Mouse (Mus musculus) embryonic facial prominence, embryonic 11.5 days (tissue): ENCODE measurements at regions not wholly inside any gene's neighbourhood (a gene's known extent, or its start where the extent isn't known, plus 50 kb on each side); places are given as distances from the start of the nearest gene placed in this dataset.

ENCODE experiments used
- ATAC-seq: fragments of 200-750 bp; cut with Nextera tagmentation; replicated peaks from 2 replicates; pipeline ENCODE4 v1.8.0; 2017; ENCODE audit warnings: low read depth; ENCODE audit not compliant: insufficient number of reproducible peaks, low FRiP score, low TSS enrichment
- DNase-seq: peaks from one replicate; pipeline ENCODE4 v3.0.0-alpha.2; 2015; ENCODE audit warnings: low spot score
- H3K27ac ChIP-seq: fragments of 300-500 bp; sonication (generic); replicated peaks from 2 replicates; pipeline ENCODE4 v1.5.1; 2014; ENCODE audit warnings: mild to moderate bottlenecking, low read depth, low read length, control low read depth
- H3K27me3 ChIP-seq: fragments of 300-500 bp; sonication (generic); 2 replicates; pipeline ENCODE4 v1.6.1; 2014; ENCODE audit warnings: mild to moderate bottlenecking, low read length, moderate library complexity, mixed read lengths; ENCODE audit not compliant: control insufficient read depth, insufficient read depth
- H3K36me3 ChIP-seq: fragments of 300-500 bp; sonication (generic); replicated peaks from 2 replicates; pipeline ENCODE4 v1.6.1; 2014; ENCODE audit warnings: low read depth, mild to moderate bottlenecking, low read length, moderate library complexity, mixed read lengths; ENCODE audit not compliant: control insufficient read depth, insufficient read depth
- H3K4me1 ChIP-seq: fragments of 300-500 bp; sonication (generic); 2 replicates; pipeline ENCODE4 v1.6.1; 2014; ENCODE audit warnings: low read length, mixed read lengths; ENCODE audit not compliant: control insufficient read depth, insufficient read depth
- H3K4me2 ChIP-seq: fragments of 300-500 bp; sonication (generic); 2 replicates; pipeline ENCODE4 v1.6.1; 2014; ENCODE audit warnings: low read depth, mild to moderate bottlenecking, control low read depth, low read length, moderate library complexity
- H3K4me3 ChIP-seq: fragments of 300-500 bp; sonication (generic); 2 replicates; pipeline ENCODE4 v1.5.1; 2014; ENCODE audit warnings: low read depth, low read length, control low read depth
- H3K9ac ChIP-seq: fragments of 300-500 bp; sonication (generic); replicated peaks from 2 replicates; pipeline ENCODE4 v1.6.1; 2014; ENCODE audit warnings: mild to moderate bottlenecking, control low read depth, low read length
- H3K9me3 ChIP-seq: fragments of 300-500 bp; sonication (generic); replicated peaks from 2 replicates; pipeline ENCODE4 v1.6.1; 2016; ENCODE audit warnings: mild to moderate bottlenecking, low read length, inconsistent platforms, mixed read lengths; ENCODE audit not compliant: control insufficient read depth
- WGBS: fragments of 180-500 bp; shearing (Covaris S2); extraction: QIAGEN DNeasy Blood & Tissue Kit; methylation state at CpG from one replicate; pipeline ENCODE4 v1.1.7; 2014; 5-methylcytosine and 5-hydroxymethylcytosine counted together

DNA sequence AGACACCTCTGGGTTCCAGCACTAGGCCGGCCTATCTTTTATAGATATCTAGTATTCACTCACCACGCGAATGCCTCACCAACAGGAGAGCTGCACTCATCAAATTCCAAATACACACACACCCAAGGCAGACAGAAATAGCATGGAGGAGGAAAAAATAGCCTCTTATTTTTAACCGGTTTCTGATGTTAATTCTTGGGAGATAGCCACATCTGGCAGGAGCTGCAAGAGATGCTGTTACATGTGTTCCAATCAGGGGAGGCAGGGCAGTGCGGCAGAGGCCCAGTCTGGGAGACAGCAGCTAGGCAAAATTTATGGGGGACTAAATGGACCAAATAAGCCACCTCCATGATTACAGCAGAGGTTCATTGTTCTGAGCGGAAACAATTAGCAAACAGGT is 419.0 kb upstream of the Kazn start:
- Histone ChIP-seq H3K4me1 (no peaks in the 10 kb centered on the region), H3K36me3 (no peaks in the 10 kb centered on the region), H3K9me3 (no peaks in the 10 kb centered on the region), H3K9ac (no peak overlapping the region), H3K27me3 (no peaks in the 10 kb centered on the region), H3K27ac (no peak overlapping the region), H3K4me3 (no peak overlapping the region), H3K4me2 (no peak overlapping the region)
- no peak for DNase-seq
- ATAC-seq: no peak
- WGBS: 83% methylated on average over 6 of the region's 6 CpGs

DNA sequence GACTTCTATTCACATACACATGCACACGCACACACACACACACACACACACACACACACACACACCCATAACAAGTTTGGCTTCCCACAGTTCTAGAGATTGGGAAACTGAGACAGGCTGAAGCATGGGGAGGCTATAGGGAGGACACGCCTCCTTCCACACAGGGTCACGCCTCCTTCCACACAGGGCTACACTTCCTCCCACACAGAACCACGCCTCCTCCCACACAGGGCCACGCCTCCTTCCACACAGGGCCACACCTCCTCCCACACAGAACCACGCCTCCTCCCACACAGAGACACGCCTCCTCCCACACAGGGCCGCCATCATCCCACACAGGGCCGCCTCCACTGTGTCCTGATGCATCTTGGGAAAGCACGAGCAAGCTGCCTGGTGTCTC is 401.9 kb upstream of the Kazn start:
- H3K4me2 ChIP-seq: no peak overlapping the region
- H3K4me3 ChIP-seq: no peak overlapping the region
- ATAC-seq (peak; percentile 34; the same call in 1 of the 2 replicates), DNase-seq (no peak)
- H3K9me3 ChIP-seq: no peaks in the 10 kb centered on the region
- no peaks in the 10 kb centered on the region for H3K27me3 ChIP-seq
- no peaks in the 10 kb centered on the region for H3K36me3 ChIP-seq
- no peak overlapping the region for H3K9ac ChIP-seq
- no peak overlapping the region for H3K27ac ChIP-seq
- H3K4me1 ChIP-seq: no peaks in the 10 kb centered on the region
- 94% methylated on average over 10 of the region's 10 CpGs for WGBS

DNA sequence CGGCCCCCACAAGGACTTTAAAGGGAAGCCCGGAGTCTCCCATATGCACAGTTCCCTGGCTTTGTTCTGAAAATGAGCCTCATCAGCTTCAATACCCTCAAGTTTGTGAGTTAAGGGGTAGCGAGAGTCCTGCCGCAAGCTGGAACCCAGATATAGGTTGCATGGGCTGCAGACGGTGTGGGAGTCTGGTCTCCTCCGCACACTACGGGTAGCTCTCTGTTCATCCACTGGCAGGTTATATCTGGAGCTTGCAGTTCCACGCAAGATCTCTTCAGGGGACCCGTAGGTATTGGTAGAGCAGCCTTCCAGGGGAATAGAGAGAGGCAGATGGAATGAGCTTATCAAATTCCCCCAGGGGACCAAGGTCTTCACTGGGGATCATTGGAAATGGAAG is 400.1 kb upstream of the Kazn start:
- no peaks in the 10 kb centered on the region for H3K36me3 ChIP-seq
- no peak for ATAC-seq
- H3K27me3 ChIP-seq: no peaks in the 10 kb centered on the region
- H3K4me1 ChIP-seq: no peaks in the 10 kb centered on the region
- no peak overlapping the region for H3K4me2 ChIP-seq
- no peak for DNase-seq
- 0 out of 2 replicates have a peak overlapping the region, but pooled peaks have one; percentile 35 for H3K27ac ChIP-seq
- WGBS: 61% methylated on average over 9 of the region's 9 CpGs
- H3K9ac ChIP-seq: peak overlapping the region; percentile 18; the same call in 1 of the 2 replicates
- H3K4me3 ChIP-seq: no peak overlapping the region
- no peaks in the 10 kb centered on the region for H3K9me3 ChIP-seq

DNA sequence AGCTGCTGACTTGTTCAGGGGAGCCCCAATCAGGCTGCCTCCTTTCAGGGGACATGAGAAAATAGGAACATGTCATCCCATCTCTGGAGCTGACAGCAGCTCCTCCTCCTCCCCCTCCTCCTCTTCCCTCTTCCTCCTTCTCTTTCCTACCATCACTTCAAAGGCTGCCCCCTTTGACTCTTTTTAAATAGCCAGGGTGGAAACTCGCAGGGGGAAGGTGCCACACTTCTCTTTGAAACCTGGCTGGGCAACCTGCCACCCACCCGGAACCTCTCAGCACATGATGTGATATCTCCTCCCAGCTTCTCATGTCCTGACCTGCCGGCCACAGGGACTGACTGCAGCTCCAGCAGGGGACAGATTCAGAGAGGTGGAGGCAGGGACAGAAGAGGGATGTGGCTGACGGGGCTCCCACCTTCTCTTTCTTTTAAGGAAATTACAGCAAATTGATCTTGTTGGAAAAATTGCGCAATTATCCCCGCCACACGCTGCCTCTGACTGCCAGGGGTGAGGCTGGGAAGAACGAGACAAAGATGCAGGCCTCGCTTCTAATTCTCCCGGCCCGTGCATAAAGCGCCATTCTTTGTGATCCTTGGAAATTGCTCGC is 399.6 kb upstream of the Kazn start:
- Histone ChIP-seq H3K27me3 (no peaks in the 10 kb centered on the region), H3K4me1 (no peaks in the 10 kb centered on the region), H3K4me2 (no peak overlapping the region), H3K9ac (peak overlapping the region; percentile 18; the same call in 1 of the 2 replicates), H3K36me3 (no peaks in the 10 kb centered on the region), H3K27ac (peak overlapping the region; percentile 35; the same call in 1 of the 2 replicates), H3K4me3 (no peak overlapping the region), H3K9me3 (no peaks in the 10 kb centered on the region)
- 33% methylated on average over 13 of the region's 13 CpGs for WGBS
- ATAC-seq (no peak), DNase-seq (peak; percentile 56)

DNA sequence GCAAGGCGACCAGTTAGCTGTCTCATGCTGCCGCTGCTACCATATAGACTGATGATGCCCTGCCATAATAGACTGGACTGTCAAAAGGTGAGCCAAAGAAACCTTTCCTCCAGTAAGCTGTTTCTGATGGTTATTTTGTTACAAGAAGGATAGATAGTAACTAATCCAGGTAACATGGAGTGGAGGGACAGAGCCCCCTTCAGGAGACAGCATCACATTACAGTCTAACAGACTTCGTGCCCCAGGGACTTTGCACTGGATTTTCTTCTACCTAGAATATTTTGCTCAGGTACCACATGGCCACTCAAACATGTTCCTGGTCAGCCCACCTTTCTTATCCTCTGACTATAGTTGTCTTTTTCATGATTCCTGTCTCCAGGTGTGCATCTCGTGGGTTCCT is 398.9 kb upstream of the Kazn start:
- no peak overlapping the region for H3K9ac ChIP-seq
- H3K27me3 ChIP-seq: no peaks in the 10 kb centered on the region
- ATAC-seq (no peak), DNase-seq (no peak)
- H3K4me2 ChIP-seq: no peak overlapping the region
- no peaks in the 10 kb centered on the region for H3K9me3 ChIP-seq
- 79% methylated on average over 4 of the region's 4 CpGs for WGBS
- H3K4me1 ChIP-seq: no peaks in the 10 kb centered on the region
- no peak overlapping the region for H3K4me3 ChIP-seq
- H3K36me3 ChIP-seq: no peaks in the 10 kb centered on the region
- no peak overlapping the region for H3K27ac ChIP-seq

DNA sequence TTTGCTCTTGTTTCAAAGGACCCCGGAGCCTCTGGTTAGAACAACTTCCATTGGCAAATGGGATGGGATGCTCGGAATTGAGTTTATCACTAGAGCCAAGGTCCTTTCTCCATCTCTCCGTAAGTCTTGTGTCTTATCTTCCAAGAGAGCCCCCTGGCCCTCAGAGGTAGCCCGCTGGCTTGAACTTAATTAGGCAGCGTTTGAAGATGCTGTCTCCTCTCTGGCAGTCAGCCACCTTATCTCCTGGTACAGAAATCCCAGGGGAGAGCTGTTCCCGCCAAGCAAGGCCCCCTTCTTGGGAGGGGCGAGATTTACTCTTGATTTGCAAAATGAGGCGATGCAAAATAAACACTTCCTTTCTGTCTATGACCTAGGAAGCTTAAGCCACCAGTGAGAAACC is 395.2 kb upstream of the Kazn start:
- H3K9me3 ChIP-seq: no peaks in the 10 kb centered on the region
- no peaks in the 10 kb centered on the region for H3K27me3 ChIP-seq
- H3K4me2 ChIP-seq: no peak overlapping the region
- no peaks in the 10 kb centered on the region for H3K36me3 ChIP-seq
- H3K9ac ChIP-seq: no peak overlapping the region
- DNase-seq (no peak), ATAC-seq (no peak)
- H3K27ac ChIP-seq: no peak overlapping the region
- H3K4me3 ChIP-seq: no peak overlapping the region
- no peaks in the 10 kb centered on the region for H3K4me1 ChIP-seq
- WGBS: 73% methylated on average over 8 of the region's 8 CpGs

DNA sequence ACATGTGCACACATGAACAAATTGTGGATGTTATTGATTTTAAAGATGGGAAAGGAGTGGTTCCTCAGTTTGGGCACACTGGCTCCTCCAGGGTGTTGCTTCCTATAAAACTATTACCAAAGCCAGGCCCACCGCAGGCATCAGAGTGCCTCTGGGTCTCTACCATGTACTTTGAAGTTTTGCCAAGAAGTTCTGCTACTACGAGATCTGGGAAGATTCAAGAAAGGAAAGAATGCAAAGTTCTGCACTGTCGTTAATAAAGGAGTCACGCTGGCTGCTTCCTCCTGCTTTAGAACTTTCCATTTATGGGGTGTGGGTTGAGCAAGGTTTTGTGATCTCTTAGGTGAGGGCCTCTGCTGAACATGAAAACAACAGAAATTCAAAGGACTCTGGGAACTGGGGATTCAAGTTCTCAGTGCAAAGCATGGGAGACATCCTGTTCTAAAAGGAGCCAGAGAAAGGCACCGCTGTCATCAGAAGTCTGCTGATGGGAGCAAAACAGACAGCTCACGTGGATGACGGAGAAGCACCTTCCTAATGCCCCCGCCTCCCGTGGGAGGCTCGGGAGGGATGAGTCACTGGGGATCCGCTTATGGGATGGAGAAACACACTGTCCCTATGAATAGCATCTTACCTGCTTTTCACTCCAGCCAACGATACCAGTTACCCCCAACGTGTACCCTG is 394.6 kb upstream of the Kazn start:
- ATAC-seq: no peak
- Histone ChIP-seq H3K36me3 (no peaks in the 10 kb centered on the region), H3K27me3 (no peaks in the 10 kb centered on the region), H3K9ac (no peak overlapping the region), H3K4me3 (no peak overlapping the region), H3K4me1 (no peaks in the 10 kb centered on the region), H3K27ac (no peak overlapping the region), H3K4me2 (no peak overlapping the region), H3K9me3 (no peaks in the 10 kb centered on the region)
- 77% methylated on average over 13 of the region's 13 CpGs for WGBS
- no peak for DNase-seq

DNA sequence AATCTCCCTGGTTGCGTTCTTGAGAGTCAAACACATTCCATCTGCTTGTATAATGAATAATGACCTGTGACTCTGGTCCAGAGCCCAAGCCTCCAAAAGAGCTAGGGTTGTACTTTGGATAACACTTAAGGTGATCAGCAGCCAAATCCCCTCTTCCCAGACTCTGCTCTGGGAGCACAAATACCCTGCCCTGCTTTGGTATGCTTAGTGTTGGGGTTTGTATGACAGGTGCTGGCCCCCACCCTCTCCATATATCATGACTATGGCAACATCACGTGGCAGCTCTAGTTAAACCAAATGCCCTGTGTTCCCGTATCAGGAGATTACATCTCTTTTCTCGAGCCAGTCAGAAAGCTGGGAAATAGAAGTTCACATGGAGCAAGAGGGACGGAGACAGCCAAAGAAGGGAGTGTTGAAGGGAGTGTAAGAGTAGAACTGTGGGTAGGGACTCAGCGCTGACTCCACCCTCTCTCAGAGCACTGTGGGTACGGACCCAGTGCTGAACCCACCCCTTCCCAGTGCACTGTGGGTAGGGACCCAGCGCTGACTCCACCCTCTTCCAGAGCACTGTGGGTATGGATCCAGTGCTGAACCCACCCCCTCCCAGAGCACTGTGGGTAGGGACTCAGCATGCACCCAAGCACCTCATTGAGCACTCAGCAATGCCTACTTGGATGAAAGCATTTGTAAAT is 387.4 kb upstream of the Kazn start:
- no peak for DNase-seq
- H3K4me3 ChIP-seq: no peak overlapping the region
- WGBS: 84% methylated on average over 8 of the region's 8 CpGs
- no peaks in the 10 kb centered on the region for H3K27me3 ChIP-seq
- no peak for ATAC-seq
- H3K9ac ChIP-seq: no peak overlapping the region
- no peak overlapping the region for H3K27ac ChIP-seq
- H3K4me1 ChIP-seq: peaks cover 4% of the 10 kb centered on the region; the same call in 1 of the 2 replicates
- H3K9me3 ChIP-seq: no peaks in the 10 kb centered on the region
- no peaks in the 10 kb centered on the region for H3K36me3 ChIP-seq
- no peak overlapping the region for H3K4me2 ChIP-seq
